Mouse (Mus musculus): ENCODE measurements around the gene S100a8.

Gene S100a8

DNA sequence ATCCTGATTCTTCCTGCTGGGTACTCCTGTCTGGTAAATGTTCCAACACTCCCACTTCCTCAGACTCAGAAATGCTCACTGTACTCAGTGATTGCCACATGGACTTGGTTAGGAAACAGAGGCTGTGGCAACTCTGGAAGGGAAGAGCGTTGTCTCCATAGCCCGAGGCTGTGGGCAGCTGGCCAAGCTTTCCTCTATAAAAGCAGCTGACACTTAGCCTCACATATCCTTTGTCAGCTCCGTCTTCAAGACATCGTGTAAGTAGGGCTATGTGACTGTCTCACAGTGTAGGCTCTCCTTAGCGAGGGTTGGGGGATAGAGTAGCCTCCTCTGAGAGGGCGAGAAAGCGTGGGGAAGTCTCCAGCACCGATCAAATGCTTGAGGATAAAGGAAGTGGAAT is at the start of gene S100a8:
TSS of gene S100a8 (plus strand) at position 133 of the 400 bp plus-strand sequence.
- no peak for DNase-seq

DNA sequence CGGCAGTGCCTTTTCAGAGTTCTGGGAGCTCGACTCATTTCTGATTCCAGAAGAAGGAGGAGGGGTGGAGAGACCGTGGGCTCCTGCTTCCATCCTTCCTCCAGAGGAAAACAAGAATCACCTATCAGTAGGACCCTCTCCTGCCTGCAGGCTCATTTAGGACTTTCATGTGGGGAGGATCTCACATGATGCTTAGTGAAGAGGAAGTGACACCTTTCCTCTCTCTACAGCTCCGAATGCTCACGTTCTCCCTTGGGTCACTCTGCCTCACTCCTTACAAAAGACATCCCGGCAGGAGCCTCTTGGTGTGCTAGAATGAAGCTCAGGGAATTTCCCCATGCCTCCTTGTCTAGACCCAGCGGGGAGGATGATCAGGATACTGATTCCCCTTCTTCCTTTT is 47.2 kb upstream of the S100a8 start:
- DNase-seq: no peak

DNA sequence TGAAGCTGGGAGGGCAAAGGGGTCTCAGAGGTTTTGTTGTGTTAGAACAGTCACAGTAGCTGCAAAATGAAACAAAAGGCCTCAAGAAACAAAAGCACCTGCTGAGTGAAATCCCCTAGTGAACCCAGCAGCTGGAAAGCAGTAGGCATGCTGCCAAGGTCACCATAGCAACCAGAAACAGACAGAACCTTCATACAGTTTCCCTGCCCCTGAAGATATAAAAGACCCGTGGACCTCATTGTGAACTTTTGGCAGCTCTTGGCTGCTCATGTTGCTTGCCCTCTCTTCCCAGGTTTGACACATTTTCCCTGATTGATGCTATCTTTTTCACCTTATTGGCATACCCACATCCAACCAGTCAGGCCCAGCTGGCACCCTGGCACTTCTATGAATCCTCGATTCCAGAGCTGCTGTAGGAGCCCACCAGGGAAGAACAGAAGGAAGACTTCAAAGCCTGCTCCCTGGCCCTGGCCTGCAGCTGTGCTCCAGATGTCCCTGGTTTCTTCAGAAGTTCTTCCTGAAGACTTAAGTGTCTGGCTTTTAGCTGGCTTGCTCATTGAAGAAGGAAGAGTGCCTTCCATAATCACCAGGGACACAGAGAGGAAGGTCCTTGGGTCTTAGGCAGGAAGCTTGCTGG is 45.2 kb upstream of the S100a8 start:
- DNase-seq: no peak

DNA sequence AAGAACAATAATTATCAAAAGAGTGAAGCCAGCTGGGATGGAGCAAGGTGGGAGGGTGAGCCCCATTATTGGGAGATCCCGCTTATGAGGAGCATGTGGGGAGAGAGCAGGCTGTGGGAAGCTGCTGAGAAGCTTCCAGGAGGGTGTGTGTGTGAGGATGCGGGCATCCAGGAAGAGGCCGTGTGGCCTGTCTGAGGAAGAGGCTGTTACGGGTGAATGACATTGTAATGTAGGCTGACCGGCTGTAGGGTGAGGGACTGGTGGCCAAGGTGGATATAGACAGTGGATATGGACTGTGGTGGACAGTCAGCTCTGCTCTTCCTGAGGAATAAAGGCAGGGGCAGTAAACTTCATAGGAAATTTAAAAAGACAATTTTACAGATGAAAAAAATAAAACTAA is 43.3 kb upstream of the S100a8 start:
- DNase-seq: no peak

DNA sequence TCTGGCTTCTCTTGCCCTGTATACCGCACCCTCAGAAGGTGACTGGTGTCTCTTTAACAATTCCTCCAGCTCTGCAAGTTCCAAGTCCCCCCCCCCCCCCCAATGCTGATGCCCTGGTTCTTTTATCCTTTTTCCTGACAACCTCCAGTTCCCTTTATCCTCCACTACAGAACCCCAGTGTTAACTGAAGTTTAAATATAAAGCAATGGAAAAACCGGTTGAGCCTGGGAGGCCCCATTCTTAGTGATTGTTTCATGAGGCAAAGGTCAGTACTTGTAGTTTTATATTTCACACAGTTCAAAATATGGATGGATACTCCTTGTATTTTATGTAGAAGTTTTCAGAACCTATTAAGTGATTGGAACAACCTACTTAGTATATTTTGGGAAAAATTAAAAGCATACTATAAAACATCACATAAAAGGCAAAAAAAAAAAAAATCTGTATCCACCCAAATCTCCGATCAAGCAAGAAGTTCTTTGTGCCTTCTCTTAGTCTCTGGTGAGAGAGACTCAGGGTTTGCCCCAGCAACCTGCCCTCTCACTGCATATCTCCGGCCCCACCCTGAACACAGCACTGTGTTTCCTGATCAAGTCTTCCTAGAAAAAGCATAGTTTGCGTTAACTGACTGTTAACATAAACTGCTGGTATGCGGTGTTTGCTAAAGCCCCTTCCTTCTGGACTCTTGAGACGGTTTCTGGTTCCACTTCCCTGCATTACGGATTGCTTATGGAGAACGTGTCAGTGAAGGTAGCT is 42.3 kb upstream of the S100a8 start:
- no peak for DNase-seq

DNA sequence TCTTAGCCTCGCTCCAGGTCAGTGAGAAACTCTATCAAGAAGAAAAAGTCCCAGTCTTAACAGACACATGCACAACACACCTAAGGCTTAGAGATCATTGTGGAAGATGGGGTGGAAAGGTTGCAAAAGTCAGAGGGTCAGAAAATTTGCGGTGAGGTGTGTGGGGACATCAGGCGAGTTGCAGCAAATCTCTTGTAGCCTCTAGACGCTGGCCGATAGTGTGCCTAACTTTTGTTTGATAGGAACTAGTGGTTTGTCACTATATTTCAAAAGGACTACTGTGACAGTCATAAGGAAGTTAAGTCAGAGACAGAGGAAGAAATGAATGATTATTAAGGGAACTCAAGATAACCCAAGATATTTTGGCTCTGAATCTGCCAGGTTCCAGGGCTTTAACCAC is 41.4 kb upstream of the S100a8 start:
- no peak for DNase-seq

DNA sequence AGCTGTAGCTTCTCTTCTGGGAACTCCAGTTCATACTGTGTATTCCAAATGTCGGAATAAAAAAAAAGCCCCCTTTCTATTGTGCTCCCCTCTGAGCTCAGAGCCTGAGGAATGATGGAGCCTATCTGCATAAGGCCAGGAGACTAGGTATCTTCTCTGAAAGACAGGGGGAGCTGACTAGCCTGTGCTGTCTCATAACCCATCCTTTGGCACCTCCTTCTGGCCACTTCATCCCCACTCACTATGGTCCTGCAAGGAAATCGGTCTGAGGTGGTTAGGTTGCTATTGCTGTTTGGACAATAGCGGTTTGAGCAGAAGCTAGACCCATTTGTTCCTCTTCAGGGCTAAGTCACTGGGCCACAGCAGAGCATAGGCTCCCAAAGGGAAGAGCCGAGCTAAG is 41.0 kb upstream of the S100a8 start:
- no peak for DNase-seq

DNA sequence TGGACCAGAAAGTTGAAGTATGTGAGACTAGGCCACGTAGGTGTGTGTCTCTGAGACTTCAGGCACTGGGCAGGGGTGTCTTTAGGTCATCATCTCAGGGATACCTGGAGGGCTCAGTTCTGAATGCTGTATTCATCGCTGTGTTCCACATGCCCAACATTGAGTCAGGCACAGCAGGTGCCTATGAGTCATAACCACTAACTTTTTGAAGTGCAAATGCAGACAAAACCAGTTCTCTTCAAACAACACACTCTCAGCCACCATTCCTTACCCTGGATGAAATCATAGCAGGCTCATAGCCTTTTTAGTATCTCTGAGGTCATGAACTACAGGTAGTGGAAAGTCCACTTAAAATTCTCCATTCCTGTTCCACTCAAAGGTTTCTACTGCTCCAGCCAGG is 39.5 kb upstream of the S100a8 start:
- no peak for DNase-seq

DNA sequence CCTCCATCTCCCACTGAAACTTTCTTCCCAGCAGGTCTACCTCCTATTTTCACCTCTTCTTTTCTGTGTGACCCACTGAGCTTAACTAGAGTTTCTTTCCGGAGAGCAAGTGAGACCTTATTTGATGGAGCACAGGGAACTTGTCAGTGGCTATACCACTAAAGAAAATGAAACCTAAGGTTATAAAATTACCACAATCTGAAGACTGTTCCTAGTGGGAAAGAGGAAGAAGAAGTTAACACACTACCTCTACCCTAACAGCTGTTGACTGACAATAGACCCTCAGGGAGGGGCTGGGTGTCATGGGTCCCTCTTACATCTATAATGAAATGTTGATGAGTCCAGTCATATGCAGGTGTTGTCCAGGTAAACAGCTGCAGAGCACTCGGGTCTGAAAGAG is 36.8 kb upstream of the S100a8 start:
- DNase-seq: no peak

DNA sequence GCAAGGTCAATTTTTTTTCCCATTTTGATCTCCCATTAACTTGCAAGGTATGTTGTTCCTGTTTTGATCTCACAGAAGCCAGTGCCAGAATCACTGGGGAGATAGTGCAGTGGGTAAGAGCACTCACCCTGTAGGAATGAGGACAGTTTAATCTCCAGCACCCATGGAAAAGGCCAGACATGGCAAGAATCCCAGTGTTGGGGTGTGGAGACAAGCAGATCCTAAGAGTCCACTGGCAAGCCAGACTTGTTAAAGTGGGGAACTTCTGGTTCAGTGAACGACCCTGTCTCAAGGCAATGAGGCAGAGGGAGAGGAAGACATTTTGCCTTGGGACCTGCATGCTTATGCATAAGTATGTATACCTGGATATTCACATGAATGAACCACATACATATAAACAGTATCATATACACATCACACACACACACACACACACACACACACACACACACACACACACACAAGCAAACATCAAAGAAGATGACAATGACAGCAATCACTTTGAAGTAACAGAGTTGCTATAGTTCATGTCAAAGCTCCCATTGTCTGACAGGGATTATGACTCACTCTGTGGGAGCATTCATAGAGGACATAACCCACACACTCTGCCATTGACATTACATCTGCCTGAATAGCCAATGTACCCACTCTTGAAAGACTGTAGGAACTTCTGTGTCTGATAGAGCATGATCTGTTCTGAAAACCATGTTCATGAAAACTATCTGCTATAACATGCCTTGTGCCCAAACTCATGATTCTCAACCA is 30.1 kb upstream of the S100a8 start:
- no peak for DNase-seq

DNA sequence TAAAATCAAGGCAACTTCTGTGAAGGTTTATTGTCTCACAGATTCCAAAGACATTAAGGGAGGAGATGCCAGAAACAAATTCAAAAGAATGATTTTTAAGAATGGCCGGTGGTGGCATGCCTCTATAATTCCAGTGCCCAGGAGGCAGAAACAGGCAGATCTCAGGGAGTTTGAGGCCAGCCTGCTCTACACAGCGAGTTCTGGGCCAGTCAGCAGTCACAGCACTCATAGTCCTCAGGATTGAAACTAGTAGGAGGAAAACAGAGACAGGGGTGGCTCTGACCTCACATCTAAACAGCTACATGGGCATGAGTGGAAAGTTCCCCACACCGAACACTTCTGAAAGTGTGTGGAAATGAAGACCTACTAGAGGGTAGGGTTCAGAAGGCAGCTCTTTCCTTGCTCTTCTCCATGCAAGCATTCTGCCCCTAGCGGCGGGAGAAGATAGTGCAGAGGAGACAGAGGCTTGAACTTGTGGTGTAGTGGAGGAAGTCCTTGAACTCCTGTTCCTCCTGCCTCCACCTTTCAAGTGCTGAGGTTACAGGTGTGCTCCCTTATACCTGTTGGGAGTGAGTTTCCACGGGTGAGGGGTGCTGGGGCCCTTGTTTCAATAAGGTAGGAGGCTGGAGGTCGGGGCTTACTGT is 29.1 kb upstream of the S100a8 start:
- DNase-seq: no peak

DNA sequence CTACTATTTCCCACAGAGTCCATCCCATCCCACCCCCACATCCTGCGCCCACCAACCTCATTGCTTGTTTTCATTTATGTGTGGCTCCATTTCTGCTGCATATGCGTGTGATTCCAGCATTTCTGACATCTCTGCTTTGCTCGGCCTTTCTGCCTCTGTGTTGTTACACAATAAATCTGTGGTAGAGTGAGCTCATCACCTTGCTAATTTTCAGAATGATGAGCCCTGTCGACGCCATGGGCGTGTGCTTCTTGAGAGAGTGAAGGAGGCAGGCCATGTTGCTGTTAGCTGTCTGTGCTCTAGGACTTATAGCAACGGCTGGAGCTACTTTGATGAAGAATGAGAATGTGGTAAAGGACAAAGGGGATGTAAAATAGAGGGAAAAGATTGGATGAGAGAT is 27.8 kb upstream of the S100a8 start:
- DNase-seq: no peak

DNA sequence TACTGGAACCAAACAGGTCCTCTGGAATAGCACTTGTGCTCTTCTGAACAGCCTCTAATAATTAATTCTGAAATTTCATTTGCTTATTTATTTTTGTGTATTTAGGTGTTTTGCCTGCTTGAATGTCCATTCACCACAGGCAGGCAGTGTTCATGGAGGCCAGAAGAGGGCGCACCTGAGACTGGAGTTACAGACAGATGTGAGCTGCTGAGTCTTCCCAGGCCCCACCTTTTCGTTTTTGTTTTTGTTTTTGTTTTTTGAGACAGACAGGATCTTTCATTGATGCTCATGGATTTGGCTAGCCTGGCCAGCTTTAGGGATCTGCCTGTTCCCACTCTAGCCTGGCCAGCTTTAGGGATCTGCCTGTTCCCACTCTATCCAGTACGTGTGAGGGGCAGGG is 24.6 kb upstream of the S100a8 start:
- DNase-seq: peak; percentile 41

DNA sequence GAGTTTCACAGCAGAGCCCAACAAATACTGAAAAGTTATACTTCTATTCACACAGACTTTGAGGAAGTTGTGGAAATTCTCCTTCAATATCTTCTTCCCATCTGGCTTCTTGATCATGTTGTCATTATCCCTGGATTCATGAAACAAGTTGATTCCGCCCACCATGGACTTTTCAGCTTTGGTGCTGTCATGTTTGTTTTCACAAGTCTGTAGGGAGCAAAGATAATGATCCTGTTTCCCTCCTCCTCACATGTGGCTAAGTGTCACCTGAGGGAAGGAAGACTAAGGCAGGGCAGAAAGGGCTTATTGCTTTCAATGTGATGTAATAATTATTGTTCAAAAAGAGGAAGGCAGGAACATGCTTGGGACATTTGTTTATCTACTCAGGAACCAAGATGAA is 21.5 kb upstream of the S100a8 start:
- DNase-seq: no peak

DNA sequence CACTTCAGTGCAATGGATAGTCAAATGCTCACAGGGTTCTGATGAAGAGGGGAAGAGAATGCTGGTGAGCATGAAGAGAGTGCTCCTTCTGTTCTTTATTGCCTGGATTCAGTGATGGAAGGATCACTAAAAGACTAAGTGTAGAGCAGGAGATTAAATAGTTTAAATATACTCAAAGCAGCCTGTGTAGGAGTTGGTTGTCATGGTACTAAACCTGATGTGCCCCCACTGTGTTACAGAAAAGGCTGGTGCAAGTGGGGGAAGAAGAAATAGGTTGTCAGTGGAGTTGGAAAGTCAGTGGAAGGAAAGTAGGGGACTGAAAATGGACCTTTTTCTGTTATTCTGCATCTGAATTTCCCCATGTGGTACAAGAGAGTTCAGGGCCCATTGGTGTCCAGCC is 19.8 kb upstream of the S100a8 start:
- DNase-seq: peak; percentile 25

DNA sequence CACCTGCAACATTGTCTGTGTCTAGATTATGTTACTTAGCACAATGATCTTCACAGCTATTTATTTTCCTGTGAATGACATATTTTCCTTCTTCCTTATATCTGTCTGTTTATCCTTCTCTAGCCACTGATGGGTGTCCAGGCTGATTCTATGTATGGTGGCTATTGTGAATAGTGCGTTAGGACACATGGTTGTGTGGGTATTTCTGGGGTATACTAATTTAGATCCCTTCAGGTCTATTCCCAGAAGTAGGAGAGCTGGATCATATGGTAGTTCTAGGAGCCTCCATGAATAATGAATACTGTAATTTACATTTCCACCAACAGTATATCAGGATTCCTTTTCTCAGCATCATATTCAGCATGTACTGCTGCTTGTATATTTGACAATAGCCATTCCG is 18.9 kb upstream of the S100a8 start:
- no peak for DNase-seq

DNA sequence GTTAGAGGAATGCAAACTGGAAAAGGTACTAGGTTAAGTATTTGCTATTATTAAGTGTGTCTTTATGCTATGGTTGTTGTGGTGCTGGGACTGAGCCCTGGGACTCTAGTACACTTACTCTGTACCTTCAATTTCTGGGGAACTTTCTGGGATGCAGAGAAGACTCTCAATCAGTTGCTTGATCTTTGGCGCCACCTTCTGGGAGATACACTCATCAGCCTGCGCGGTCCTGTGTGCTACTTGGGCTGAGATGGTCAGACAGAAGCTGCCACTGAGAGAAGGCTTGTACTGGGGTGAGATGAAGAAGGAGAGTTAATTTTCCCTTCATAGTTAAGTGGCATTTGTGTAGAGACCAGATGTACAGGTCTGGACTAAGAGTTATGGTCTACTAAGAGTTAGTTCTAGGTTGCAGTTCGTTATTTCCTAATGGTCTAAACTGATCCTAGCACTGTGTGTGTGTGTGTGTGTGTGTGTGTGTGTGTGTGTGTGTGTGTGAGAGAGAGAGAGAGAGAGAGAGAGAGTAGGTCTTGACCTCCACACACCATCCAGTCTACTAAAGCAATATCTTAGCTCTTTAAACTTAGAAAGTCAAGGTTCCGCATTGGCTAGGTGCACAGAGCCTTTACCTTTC is 15.8 kb upstream of the S100a8 start:
- DNase-seq: peak; percentile 64

DNA sequence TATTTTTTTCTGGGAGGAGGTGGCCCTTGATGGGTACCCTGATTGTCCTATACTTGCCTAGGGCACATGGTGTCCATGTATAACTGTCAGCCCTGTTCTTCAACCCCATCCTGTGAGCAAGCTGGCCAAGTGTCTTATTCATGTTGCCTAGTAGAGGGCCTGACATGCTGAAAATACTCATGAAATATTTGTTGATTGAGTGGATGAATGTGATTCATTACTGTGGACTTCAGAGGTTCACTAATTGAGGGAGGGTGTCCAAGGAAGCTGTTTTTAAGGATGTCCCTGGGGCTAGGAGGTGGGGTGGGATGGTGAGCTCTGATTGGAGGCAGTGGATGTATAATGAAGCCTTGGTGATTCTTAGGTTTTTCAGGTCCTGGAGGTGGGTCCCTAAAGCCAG is 15.1 kb upstream of the S100a8 start, which contains the start of gene S100a7a:
TSS of gene S100a7a (plus strand) at position 301 of the 400 bp plus-strand sequence.
- DNase-seq: no peak

DNA sequence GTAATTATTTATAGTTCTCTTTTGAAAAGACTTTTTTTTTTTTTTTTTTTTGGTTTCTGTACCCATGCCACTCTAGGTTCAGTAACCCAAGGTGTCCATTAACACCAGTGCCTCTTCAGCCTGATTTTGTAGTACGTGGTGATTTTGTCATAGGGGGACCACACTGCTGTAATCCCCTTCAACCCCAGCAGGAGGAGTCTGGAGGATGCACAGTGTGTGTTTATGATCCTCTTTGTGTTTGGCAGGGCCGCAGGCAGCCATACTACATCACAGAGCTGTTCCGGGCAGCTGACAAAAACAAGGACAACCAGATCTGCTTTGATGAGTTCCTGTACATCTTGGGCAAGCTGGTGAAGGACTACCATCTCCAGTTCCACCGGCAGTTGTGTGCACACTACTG is 11.4 kb upstream of the S100a8 start:
- no peak for DNase-seq

DNA sequence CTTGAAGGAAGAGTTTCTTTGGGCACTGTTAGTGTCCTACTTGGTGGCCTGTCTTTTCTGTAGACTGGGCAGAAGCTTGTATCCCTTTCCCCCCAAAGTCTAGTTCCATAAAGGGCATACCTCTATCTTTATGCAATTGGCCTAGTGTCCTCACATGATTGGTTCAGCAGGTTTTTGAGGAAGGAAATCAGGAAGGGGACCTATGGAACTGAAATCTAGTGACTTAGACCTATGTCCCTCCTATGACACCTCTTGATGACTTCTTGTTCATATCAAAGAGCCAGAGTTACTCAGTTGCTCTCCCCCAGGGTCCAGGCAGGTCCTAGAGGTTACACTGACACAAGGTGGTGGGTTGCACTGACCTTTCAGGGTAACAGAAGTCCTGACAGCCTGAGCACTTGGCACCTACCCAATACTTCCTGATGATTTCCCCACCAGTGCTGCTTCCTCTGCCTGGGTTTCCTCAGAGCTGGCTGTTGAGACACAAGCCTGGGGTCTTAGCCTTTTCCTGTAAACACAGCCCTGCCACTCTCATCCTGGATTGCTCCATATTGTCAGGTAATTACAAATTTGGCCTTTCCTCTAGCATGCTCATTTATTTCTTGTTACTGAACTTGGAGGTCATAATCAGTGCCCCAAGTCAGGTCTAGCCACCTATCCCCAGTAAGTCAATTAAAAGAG is 9.3 kb upstream of the S100a8 start:
- no peak for DNase-seq

DNA sequence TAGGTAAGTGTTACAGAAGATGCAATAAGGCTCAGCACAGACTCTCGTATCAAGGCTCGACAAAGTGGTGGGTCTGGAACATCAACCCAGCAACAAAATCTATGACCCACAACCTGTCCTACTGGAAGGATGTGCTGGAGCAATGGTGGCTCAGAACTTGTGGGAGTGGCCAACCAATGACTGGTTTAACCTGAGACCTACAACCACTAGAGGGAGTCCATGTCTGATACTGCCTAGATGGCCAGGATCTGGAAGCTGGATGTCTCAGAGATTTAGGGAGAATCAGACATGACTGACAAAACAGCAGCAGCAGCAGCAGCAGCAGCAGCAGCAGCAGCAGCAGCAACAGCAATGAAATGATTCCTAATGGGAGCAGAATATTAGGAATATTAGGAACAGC is 4.6 kb upstream of the S100a8 start:
- DNase-seq: no peak

DNA sequence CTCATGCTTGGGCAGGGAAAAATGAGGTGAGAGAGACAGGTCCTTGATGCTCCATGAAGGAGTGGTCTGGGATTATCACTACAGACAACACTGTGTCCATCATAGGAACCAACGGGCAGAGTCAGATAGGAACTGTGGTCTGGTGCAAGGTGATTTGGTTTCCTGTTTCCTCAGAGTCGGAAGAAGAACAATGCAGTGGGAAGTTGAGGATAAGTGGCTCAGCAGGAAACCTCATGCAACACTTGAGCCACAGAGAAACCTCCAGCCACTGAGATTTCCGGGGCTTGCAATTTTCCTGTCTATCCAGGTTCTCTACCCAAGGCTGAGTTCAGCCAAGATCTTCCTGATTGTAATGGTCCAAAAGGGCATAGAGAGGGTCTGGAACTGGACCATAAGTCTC is 9.9 kb downstream of the S100a8 start:
- no peak for DNase-seq
